Mouse (Mus musculus) cerebellum, adult 2 months (tissue): ENCODE data around the gene Pik3cd. TPM values are rescaled to one million over a fixed set of nuclear protein-coding genes. Genes with fewer than 3 reads are reported as not detected.

Experiments used
- DNase-seq, 2 experiments: peaks; one replicate each; pipeline ENCODE4 v3.0.0; 2021
- H3K27ac ChIP-seq: fragments of 200-500 bp; 2 replicates; pipeline ENCODE4 v1.5.1; 2012; ENCODE audit warnings: low read length, control low read depth, inconsistent platforms; ENCODE audit not compliant: insufficient read depth
- H3K27me3 ChIP-seq: fragments of 200-500 bp; 2 replicates; pipeline ENCODE4 v1.6.1; 2012; ENCODE audit warnings: inconsistent platforms, mild to moderate bottlenecking, low read length, moderate library complexity; ENCODE audit not compliant: control insufficient read depth, insufficient read depth
- H3K4me1 ChIP-seq: fragments of 200-500 bp; 2 replicates; pipeline ENCODE4 v1.6.1; 2011; ENCODE audit warnings: low read length; ENCODE audit not compliant: control insufficient read depth, insufficient read depth
- H3K4me3 ChIP-seq: fragments of 200-500 bp; replicated peaks from 2 replicates; pipeline ENCODE3; 2011; ENCODE audit warnings: mild to moderate bottlenecking, low read depth, low read length, control low read depth; ENCODE audit not compliant: insufficient read depth
- CTCF ChIP-seq: fragments of 200-500 bp; IDR thresholded peaks from 2 replicates; pipeline ENCODE4 v1.5.1; 2011; ENCODE audit warnings: low read depth, mild to moderate bottlenecking, control low read depth, low read length, moderate library complexity, borderline replicate concordance; ENCODE audit not compliant: insufficient read depth
- POLR2A ChIP-seq: fragments of 200-500 bp; IDR thresholded peaks from 2 replicates; pipeline ENCODE4 v1.6.1; 2011; ENCODE audit warnings: low read length, control low read depth, borderline replicate concordance; ENCODE audit not compliant: insufficient read depth
- WGBS: fragments of 180-500 bp; shearing (Covaris S2); methylation state at CpG from one replicate; pipeline ENCODE4 v1.1.7; 2018; 5-methylcytosine and 5-hydroxymethylcytosine counted together
- polyA plus RNA-seq: library from polyadenylated mRNA; depleted of rRNA; stranded (reverse); fragments of >200 nt; gene quantifications from 2 replicates; pipeline ENCODE4 v1.2.3, GENCODE M21; 2012

The Pik3cd gene
- polyA plus RNA-seq, 1 experiment: 8.6 TPM

GRCm38 (mm10) chr4:149732313-149732712, 29.9 kb upstream of the Pik3cd start:
- TF ChIP-seq CTCF (no peak), POLR2A (no peak)
- no peaks in the 10 kb centered on the region for H3K27me3 ChIP-seq
- H3K4me3 ChIP-seq: no peak overlapping the region
- peaks cover 71% of the 10 kb centered on the region for H3K4me1 ChIP-seq
- 20% methylated on average over 3 of the region's 3 CpGs for WGBS
- peak in 1 of 2 experiments; percentile 41 for DNase-seq
- H3K27ac ChIP-seq: peak overlapping the region; percentile 99

GRCm38 (mm10) chr4:149730827-149731226, 28.5 kb upstream of the Pik3cd start:
- H3K4me1 ChIP-seq: peaks cover 86% of the 10 kb centered on the region
- no peak overlapping the region for H3K4me3 ChIP-seq
- H3K27ac ChIP-seq: no peak overlapping the region
- WGBS: 29% methylated on average over 7 of the region's 7 CpGs
- no peaks in the 10 kb centered on the region for H3K27me3 ChIP-seq
- DNase-seq: no peak
- TF ChIP-seq CTCF: no peak

- TF ChIP-seq CTCF (no peak), POLR2A (no peak)
- no peak overlapping the region for H3K4me3 ChIP-seq
- 68% methylated on average over 8 of the region's 8 CpGs for WGBS
- no peak for DNase-seq
- H3K27me3 ChIP-seq: no peaks in the 10 kb centered on the region
- H3K4me1 ChIP-seq: peaks cover 87% of the 10 kb centered on the region
- no peak overlapping the region for H3K27ac ChIP-seq
Observed at GRCm38 (mm10) chr4:149728810-149729209, 26.4 kb upstream of the Pik3cd start.

- TF ChIP-seq POLR2A: no peak
- no peak for TF ChIP-seq CTCF
- Histone ChIP-seq H3K4me1 (peaks cover 80% of the 10 kb centered on the region), H3K4me3 (no peak overlapping the region), H3K27me3 (no peaks in the 10 kb centered on the region), H3K27ac (no peak overlapping the region)
- DNase-seq: peak in 1 of 2 experiments; percentile 36
- 46% methylated on average over 5 of the region's 5 CpGs for WGBS
Observed at GRCm38 (mm10) chr4:149727636-149728035, 25.3 kb upstream of the Pik3cd start.

GRCm38 (mm10) chr4:149725661-149726350, 23.4 kb upstream of the Pik3cd start:
- TF ChIP-seq POLR2A (no peak), CTCF (peak; percentile 59; the same call in 1 of the 2 replicates)
- Histone ChIP-seq H3K27ac (peak overlapping the region; percentile 17; the same call in 1 of the 2 replicates), H3K4me1 (peaks cover 71% of the 10 kb centered on the region), H3K27me3 (no peaks in the 10 kb centered on the region), H3K4me3 (no peak overlapping the region)
- 20% methylated on average over 15 of the region's 15 CpGs for WGBS
- DNase-seq: peak; percentile 95

GRCm38 (mm10) chr4:149724916-149725470, 22.6 kb upstream of the Pik3cd start:
- Histone ChIP-seq H3K4me1 (peaks cover 67% of the 10 kb centered on the region), H3K27ac (peak overlapping the region; percentile 57; the same call in 1 of the 2 replicates), H3K4me3 (no peak overlapping the region), H3K27me3 (no peaks in the 10 kb centered on the region)
- TF ChIP-seq CTCF: no peak
- TF ChIP-seq POLR2A: no peak
- WGBS: 65% methylated on average over 17 of the region's 17 CpGs
- DNase-seq: peak; percentile 36 to 45

- peaks cover 60% of the 10 kb centered on the region for H3K4me1 ChIP-seq
- 9% methylated on average over 17 of the region's 17 CpGs for WGBS
- peak overlapping the region; percentile 57 for H3K27ac ChIP-seq
- H3K27me3 ChIP-seq: no peaks in the 10 kb centered on the region
- H3K4me3 ChIP-seq: no peak overlapping the region
- DNase-seq: peak; percentile 88 to 93
- TF ChIP-seq CTCF (peak; percentile 95), POLR2A (no peak)
Observed at GRCm38 (mm10) chr4:149723855-149724731, 21.7 kb upstream of the Pik3cd start.

- WGBS: 15% methylated on average over 12 of the region's 12 CpGs
- peak overlapping the region; percentile 4; the same call in 1 of the 2 replicates for H3K27ac ChIP-seq
- H3K4me3 ChIP-seq: no peak overlapping the region
- DNase-seq: no peak
- no peak for TF ChIP-seq CTCF
- no peak for TF ChIP-seq POLR2A
- no peaks in the 10 kb centered on the region for H3K27me3 ChIP-seq
- peaks cover 55% of the 10 kb centered on the region for H3K4me1 ChIP-seq
Observed at GRCm38 (mm10) chr4:149723021-149723390, 20.6 kb upstream of the Pik3cd start.
